ENCODE assay signal across 20 mouse cellular contexts in genomic region chr9:92162213-92162612, GRCm38 (mm10). TPM values are rescaled to one million over a fixed set of nuclear protein-coding genes. Genes with fewer than 3 reads are reported as not detected.
A peak's percentile ranks its signal among the peaks of the same experiment; 100 is the strongest.
DNase-seq lines count a peak whose midpoint lies in the region; ATAC-seq and TF ChIP-seq lines count a peak whose summit lies in the region.
"Had no signal": no experiment of that assay in that cellular context is flagged by ENCODE, and none has a peak within 500 bp of the region (broad histone marks: within the 10 kb centered on the region; RNA-seq: fewer than 3 reads in every experiment).

No protein-coding gene starts in this region.

- TF ChIP-seq CTCF in kidney, adult 2 months (conservative IDR thresholded peaks at IDR 0.05; ENCODE audit: insufficient read depth, insufficient read length, low read depth, low read length), result no peak

- H3K27ac ChIP-seq in kidney, adult 2 months (ENCODE audit: insufficient read depth, low read depth, low read length), result no peak overlapping the region
- H3K27ac ChIP-seq in neural tube, embryonic 12.5 days, result no peak overlapping the region
- H3K27ac ChIP-seq: embryonic facial prominence, embryonic 15.5 days; forebrain, embryonic 12.5 days; hindbrain, embryonic 15.5 days; lung, embryonic 15.5 days had no signal

- 0 out of 2 replicates have a peak, but pooled peaks have one; percentile 44 for ATAC-seq in neural tube, embryonic 12.5 days (ENCODE audit: low FRiP score, low read depth)

- H3K4me1 ChIP-seq in kidney, adult 2 months (ENCODE audit: control insufficient read depth, insufficient read depth, low read length), result no peaks in the 10 kb centered on the region
- no peaks in the 10 kb centered on the region for H3K4me1 ChIP-seq in neural tube, embryonic 12.5 days
- H3K4me1 ChIP-seq: embryonic facial prominence, embryonic 15.5 days; forebrain, embryonic 12.5 days; hindbrain, embryonic 15.5 days; lung, embryonic 15.5 days had no signal

- no peak overlapping the region for H3K4me3 ChIP-seq in kidney, adult 2 months (ENCODE audit: insufficient read depth, low read depth, low read length)
- no peak overlapping the region for H3K4me3 ChIP-seq in neural tube, embryonic 12.5 days
- H3K4me3 ChIP-seq: embryonic facial prominence, embryonic 15.5 days; forebrain, embryonic 12.5 days; hindbrain, embryonic 15.5 days; lung, embryonic 15.5 days had no signal

- peak; percentile 8 for DNase-seq in kidney, adult 2 months
- DNase-seq in kidney, adult 11 months, result no peak
- DNase-seq in neural tube, embryonic 10.5 days (ENCODE audit: extremely low spot score, low spot score), result no peak
- DNase-seq in embryo, embryonic 11 days, result peak; percentile 30
- DNase-seq in ovary, postnatal 14 days (ENCODE audit: low spot score), result peak; percentile 27
- no peak for DNase-seq in heart, adult 18-20 months
- DNase-seq in gastrocnemius, postnatal 14 days, result no peak
- DNase-seq: cerebellum, adult 2 months; heart, adult 11 months had no signal

- intact Hi-C loops in gastrocnemius, postnatal 14 days (cut with DNase I; ENCODE audit: low total_unique reads), result no loop called here

- H3K27me3 ChIP-seq in kidney, adult 2 months (replicated peaks; ENCODE audit: control insufficient read depth, insufficient read depth, low read length), result no peaks in the 10 kb centered on the region
- H3K27me3 ChIP-seq in neural tube, embryonic 12.5 days (replicated peaks), result no peaks in the 10 kb centered on the region
- H3K27me3 ChIP-seq: embryonic facial prominence, embryonic 15.5 days; forebrain, embryonic 12.5 days; hindbrain, embryonic 15.5 days; lung, embryonic 15.5 days had no signal

- H3K36me3 ChIP-seq in kidney, adult 2 months (ENCODE audit: control insufficient read depth, insufficient read depth, low read length), result no peaks in the 10 kb centered on the region
- no peaks in the 10 kb centered on the region for H3K36me3 ChIP-seq in neural tube, embryonic 12.5 days
- H3K36me3 ChIP-seq: embryonic facial prominence, embryonic 15.5 days; forebrain, embryonic 12.5 days; hindbrain, embryonic 15.5 days; lung, embryonic 15.5 days had no signal

- 62% methylated on average over 4 of the region's 4 CpGs for WGBS in kidney, adult 2 months
- 63% methylated on average over 4 of the region's 4 CpGs for WGBS in neural tube, embryonic 12.5 days

- no peak overlapping the region for H3K4me2 ChIP-seq in neural tube, embryonic 12.5 days (replicated peaks)
- H3K4me2 ChIP-seq: embryonic facial prominence, embryonic 15.5 days; forebrain, embryonic 12.5 days; hindbrain, embryonic 15.5 days; lung, embryonic 15.5 days had no signal

- no peaks in the 10 kb centered on the region for H3K9me3 ChIP-seq in neural tube, embryonic 12.5 days
- H3K9me3 ChIP-seq: embryonic facial prominence, embryonic 15.5 days; forebrain, embryonic 12.5 days; hindbrain, embryonic 15.5 days; lung, embryonic 15.5 days had no signal

- TF ChIP-seq POLR2A in kidney, adult 2 months (IDR thresholded peaks at IDR 0.05; ENCODE audit: low read depth, low read length), result no peak

- no peak overlapping the region for H3K9ac ChIP-seq in neural tube, embryonic 12.5 days
- H3K9ac ChIP-seq: embryonic facial prominence, embryonic 15.5 days; forebrain, embryonic 12.5 days; hindbrain, embryonic 15.5 days; lung, embryonic 15.5 days had no signal

RNA-seq across cellular contexts. Expression of gene Plscr5, which starts 30.5 kb away (rescaled TPM):
- polyA plus RNA-seq in kidney, adult 2 months (2012; rRNA removed), result not detected in 2 replicates
- 0.16 and 0.17 TPM in 2 replicates for polyA plus RNA-seq in neural tube, embryonic 12.5 days (2016; fragmentation: Nextera tagmentation; extraction: Ambion mirVana)
- not detected for total RNA-seq in heart, adult 18-20 months (2021)
- not detected for total RNA-seq in gastrocnemius, postnatal 14 days (2021)
- total RNA-seq: adrenal gland, adult 18-20 months; liver, adult 2 months; megakaryocyte-erythroid progenitor cell, adult 5-6 weeks had no signal
- polyA plus RNA-seq: C2C12; embryonic facial prominence, embryonic 15.5 days; forebrain, embryonic 12.5 days; heart, embryonic 16.5 days; liver, adult 2 months; lung, embryonic 15.5 days; urinary bladder, adult 2 months had no signal

Comparison
In these comparisons a context has a peak if more than half of its experiments do, and no peak if none do; other contexts are left out.
1. DNase-seq: peak in kidney, adult 2 months (single experiment), embryo, embryonic 11 days (single experiment) and ovary, postnatal 14 days (single experiment); none in kidney, adult 11 months (single experiment), neural tube, embryonic 10.5 days (single experiment), heart, adult 18-20 months (0 of 2) and gastrocnemius, postnatal 14 days (single experiment).